Mouse (Mus musculus) kidney, embryonic 16.5 days (tissue): Measurements from ENCODE around the gene Camk2g. TPM values are rescaled to one million over a fixed set of nuclear protein-coding genes. Genes with fewer than 3 reads are reported as not detected.

ENCODE experiments used
- ATAC-seq: fragments of 200-750 bp; cut with Nextera tagmentation; 2 replicates; pipeline ENCODE4 v1.8.0; 2017; ENCODE audit warnings: moderate TSS enrichment; ENCODE audit not compliant: low FRiP score, low TSS enrichment
- H3K27ac ChIP-seq: fragments of 300-500 bp; sonication (generic); 2 replicates; pipeline ENCODE4 v1.5.1; 2014; ENCODE audit warnings: low read length
- H3K27me3 ChIP-seq: fragments of 300-500 bp; sonication (generic); 2 replicates; pipeline ENCODE4 v1.6.1; 2014; ENCODE audit warnings: low read length, control low read depth, mixed read lengths; ENCODE audit not compliant: insufficient read depth
- H3K36me3 ChIP-seq: fragments of 300-500 bp; sonication (generic); 2 replicates; pipeline ENCODE4 v1.6.1; 2014; ENCODE audit warnings: low read length, control low read depth, mixed read lengths; ENCODE audit not compliant: insufficient read depth
- H3K4me1 ChIP-seq: fragments of 300-500 bp; sonication (generic); 2 replicates; pipeline ENCODE4 v1.6.1; 2014; ENCODE audit warnings: low read length, control low read depth, mixed read lengths; ENCODE audit not compliant: insufficient read depth
- H3K4me2 ChIP-seq: fragments of 300-500 bp; sonication (generic); replicated peaks from 2 replicates; pipeline ENCODE4 v1.6.1; 2014; ENCODE audit warnings: low read depth, low read length
- H3K4me3 ChIP-seq: fragments of 300-500 bp; sonication (generic); 2 replicates; pipeline ENCODE4 v1.5.1; 2014; ENCODE audit warnings: mild to moderate bottlenecking, low read length
- H3K9ac ChIP-seq: fragments of 300-500 bp; sonication (generic); replicated peaks from 2 replicates; pipeline ENCODE4 v1.6.1; 2014; ENCODE audit warnings: low read length
- H3K9me3 ChIP-seq: fragments of 300-500 bp; sonication (generic); 2 replicates; pipeline ENCODE4 v1.6.1; 2016; ENCODE audit warnings: low read length, control low read depth
- WGBS: fragments of 180-500 bp; shearing (Covaris S2); extraction: QIAGEN DNeasy Blood & Tissue Kit; methylation state at CpG from one replicate; pipeline ENCODE4 v1.1.7; 2014; 5-methylcytosine and 5-hydroxymethylcytosine counted together
- polyA plus RNA-seq: library from polyadenylated mRNA; unstranded; fragments of >200 nt; fragmentation: Nextera tagmentation; extraction: Ambion mirVana; gene quantifications from 2 replicates; pipeline ENCODE4 v1.2.1, GENCODE M21; 2015

The Camk2g gene
- polyA plus RNA-seq = 41.7 and 46.0 TPM in 2 replicates

GRCm38 (mm10) chr14:20793758-20794531 lies at the start of gene Camk2g:
TSS of gene Camk2g (minus strand) at chr14:20794088.
- under 1% methylated on average over 51 of the region's 76 CpGs for WGBS

GRCm38 (mm10) chr14:20842629-20843028 lies 48.7 kb upstream of the Camk2g start:
- Histone ChIP-seq H3K9me3 (no peaks in the 10 kb centered on the region), H3K27ac (no peak overlapping the region), H3K4me3 (no peak overlapping the region), H3K4me1 (peaks cover 12% of the 10 kb centered on the region; the same call in 1 of the 2 replicates), H3K36me3 (no peaks in the 10 kb centered on the region), H3K27me3 (no peaks in the 10 kb centered on the region), H3K9ac (no peak overlapping the region), H3K4me2 (no peak overlapping the region)
- ATAC-seq = no peak
- 75% methylated on average over 3 of the region's 3 CpGs for WGBS

More at GRCm38 (mm10) chr14:20793758-20794531, at the start of gene Camk2g:
- Histone ChIP-seq H3K27ac (peak within 1 kb of the TSS; percentile 66; the same call in 1 of the 2 replicates), H3K9me3 (no peaks in the 10 kb centered on the region), H3K4me2 (peak within 1 kb of the TSS; percentile 98), H3K36me3 (peaks cover 22% of the 10 kb centered on the region), H3K9ac (peak within 1 kb of the TSS; percentile 84), H3K27me3 (no peaks in the 10 kb centered on the region), H3K4me1 (peaks cover 26% of the 10 kb centered on the region), H3K4me3 (peak within 1 kb of the TSS; percentile 84)
- peak; percentile 91 for ATAC-seq

- Histone ChIP-seq H3K9ac (no peak overlapping the region), H3K27me3 (no peaks in the 10 kb centered on the region), H3K4me2 (no peak overlapping the region), H3K9me3 (no peaks in the 10 kb centered on the region), H3K4me1 (peaks cover 12% of the 10 kb centered on the region; the same call in 1 of the 2 replicates), H3K36me3 (no peaks in the 10 kb centered on the region), H3K27ac (no peak overlapping the region), H3K4me3 (no peak overlapping the region)
- 85% methylated on average over 2 of the region's 2 CpGs for WGBS
- ATAC-seq = no peak
These were observed 47.6 kb upstream of the Camk2g start for GRCm38 (mm10) chr14:20841526-20841925.

- peak overlapping the region; percentile 87 for H3K4me2 ChIP-seq
These were observed 43.8 kb upstream of the Camk2g start for GRCm38 (mm10) chr14:20837681-20838080.

GRCm38 (mm10) chr14:20836905-20837376 lies 43.1 kb upstream of the Camk2g start:
- H3K9me3 ChIP-seq = no peaks in the 10 kb centered on the region
- WGBS = 7% methylated on average over 10 of the region's 10 CpGs
- peak overlapping the region; percentile 64 for H3K4me3 ChIP-seq
- no peaks in the 10 kb centered on the region for H3K36me3 ChIP-seq
- H3K27me3 ChIP-seq = no peaks in the 10 kb centered on the region
- H3K4me1 ChIP-seq = 0 out of 2 replicates have a peak, but pooled peaks cover 6% of the 10 kb centered on the region
- ATAC-seq = no peak
- peak overlapping the region; percentile 57; the same call in 1 of the 2 replicates for H3K27ac ChIP-seq
- peak overlapping the region; percentile 87 for H3K4me2 ChIP-seq
- H3K9ac ChIP-seq = peak overlapping the region; percentile 76

More at GRCm38 (mm10) chr14:20837681-20838080, 43.8 kb upstream of the Camk2g start:
- Histone ChIP-seq H3K9ac (peak overlapping the region; percentile 5), H3K4me3 (peak overlapping the region; percentile 64), H3K27me3 (no peaks in the 10 kb centered on the region), H3K4me1 (0 out of 2 replicates have a peak, but pooled peaks cover 6% of the 10 kb centered on the region), H3K36me3 (no peaks in the 10 kb centered on the region), H3K27ac (no peak overlapping the region), H3K9me3 (no peaks in the 10 kb centered on the region)
- ATAC-seq = no peak
- WGBS = 72% methylated on average over 7 of the region's 7 CpGs

GRCm38 (mm10) chr14:20836171-20836904 lies 42.5 kb upstream of the Camk2g start, which contains the start of gene Plau:
TSS of gene Plau (plus strand) at chr14:20836660.
- Histone ChIP-seq H3K27ac (peak within 1 kb of the TSS; percentile 57; the same call in 1 of the 2 replicates), H3K4me2 (peak within 1 kb of the TSS; percentile 87), H3K36me3 (no peaks in the 10 kb centered on the region), H3K4me3 (peak within 1 kb of the TSS; percentile 64), H3K4me1 (peaks cover 11% of the 10 kb centered on the region; the same call in 1 of the 2 replicates), H3K9ac (peak within 1 kb of the TSS; percentile 76), H3K27me3 (no peaks in the 10 kb centered on the region), H3K9me3 (no peaks in the 10 kb centered on the region)
- under 1% methylated on average over 32 of the region's 33 CpGs for WGBS
- peak; percentile 95 for ATAC-seq

- Histone ChIP-seq H3K9ac (no peak overlapping the region), H3K4me1 (peaks cover 16% of the 10 kb centered on the region; the same call in 1 of the 2 replicates), H3K9me3 (no peaks in the 10 kb centered on the region), H3K36me3 (no peaks in the 10 kb centered on the region), H3K4me3 (no peak overlapping the region), H3K27ac (no peak overlapping the region), H3K4me2 (no peak overlapping the region), H3K27me3 (no peaks in the 10 kb centered on the region)
- 62% methylated on average over 7 of the region's 7 CpGs for WGBS
- no peak for ATAC-seq
These were observed 40.2 kb upstream of the Camk2g start for GRCm38 (mm10) chr14:20834136-20834535.

- Histone ChIP-seq H3K27ac (no peak overlapping the region), H3K27me3 (no peaks in the 10 kb centered on the region), H3K4me2 (no peak overlapping the region), H3K9ac (no peak overlapping the region), H3K4me3 (no peak overlapping the region), H3K9me3 (no peaks in the 10 kb centered on the region), H3K4me1 (peaks cover 16% of the 10 kb centered on the region; the same call in 1 of the 2 replicates), H3K36me3 (no peaks in the 10 kb centered on the region)
- WGBS = 91% methylated on average over 4 of the region's 4 CpGs
- no peak for ATAC-seq
These were observed 39.6 kb upstream of the Camk2g start for GRCm38 (mm10) chr14:20833525-20833924.

GRCm38 (mm10) chr14:20831915-20832314 lies 38.0 kb upstream of the Camk2g start:
- H3K27ac ChIP-seq = no peak overlapping the region
- no peak for ATAC-seq
- no peaks in the 10 kb centered on the region for H3K27me3 ChIP-seq
- no peak overlapping the region for H3K9ac ChIP-seq
- no peak overlapping the region for H3K4me3 ChIP-seq
- 74% methylated on average over 1 of the region's 1 CpGs for WGBS
- no peak overlapping the region for H3K4me2 ChIP-seq
- H3K9me3 ChIP-seq = no peaks in the 10 kb centered on the region
- H3K4me1 ChIP-seq = peaks cover 16% of the 10 kb centered on the region; the same call in 1 of the 2 replicates
- H3K36me3 ChIP-seq = no peaks in the 10 kb centered on the region
